Mouse (Mus musculus): ENCODE results near the gene Clic6.

The Clic6 gene

GRCm38 (mm10) chr16:92485436-92485835 lies at the start of gene Clic6:
TSS of gene Clic6 (plus strand) at chr16:92485736.
- no peak for DNase-seq (ENCODE audit: low spot score)

GRCm38 (mm10) chr16:92439775-92440174 lies 45.8 kb upstream of the Clic6 start:
- no peak for DNase-seq (ENCODE audit: low spot score)

DNA sequence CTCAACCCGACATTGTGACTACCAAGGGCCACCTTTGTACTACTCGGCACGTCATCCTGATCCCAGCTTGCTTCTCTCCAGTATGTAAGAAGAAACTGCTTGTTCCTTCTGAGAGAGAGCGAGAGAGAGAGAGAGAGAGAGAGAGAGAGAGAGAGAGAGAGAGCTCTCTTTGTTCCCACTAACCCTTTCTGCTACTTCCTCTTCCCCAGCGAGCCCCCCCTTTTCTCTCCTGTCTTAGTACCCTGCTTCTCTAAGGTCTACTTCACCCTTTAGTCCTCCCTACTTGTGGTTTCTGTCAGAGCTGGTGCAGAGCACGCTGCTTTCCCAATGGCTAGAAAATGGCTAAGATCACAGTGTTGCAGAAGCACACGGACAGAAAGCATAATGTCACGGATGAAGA lies 45.3 kb upstream of the Clic6 start:
- DNase-seq (ENCODE audit: low spot score) = no peak

DNA sequence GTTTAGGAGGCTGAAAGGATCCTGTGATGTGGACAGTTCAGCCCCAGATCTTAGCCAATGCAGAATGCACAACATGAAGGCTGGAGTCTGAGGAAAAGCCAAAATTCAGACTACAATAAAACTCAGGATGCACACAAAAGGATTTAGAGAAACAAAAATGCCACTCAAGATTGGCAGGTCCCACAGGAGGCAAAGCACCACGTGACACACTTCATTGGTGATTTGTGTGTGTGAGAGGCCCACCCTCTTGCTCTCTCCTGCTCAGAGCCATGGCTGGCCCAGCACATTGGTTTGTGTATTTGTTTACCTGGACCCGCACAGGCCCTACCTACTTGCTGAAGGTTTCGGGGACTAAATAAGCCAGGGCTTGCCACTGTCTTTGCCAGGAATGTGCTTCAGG lies 44.3 kb upstream of the Clic6 start:
- no peak for DNase-seq (ENCODE audit: low spot score)

GRCm38 (mm10) chr16:92442150-92442549 lies 43.4 kb upstream of the Clic6 start:
- DNase-seq (ENCODE audit: low spot score) = no peak

DNA sequence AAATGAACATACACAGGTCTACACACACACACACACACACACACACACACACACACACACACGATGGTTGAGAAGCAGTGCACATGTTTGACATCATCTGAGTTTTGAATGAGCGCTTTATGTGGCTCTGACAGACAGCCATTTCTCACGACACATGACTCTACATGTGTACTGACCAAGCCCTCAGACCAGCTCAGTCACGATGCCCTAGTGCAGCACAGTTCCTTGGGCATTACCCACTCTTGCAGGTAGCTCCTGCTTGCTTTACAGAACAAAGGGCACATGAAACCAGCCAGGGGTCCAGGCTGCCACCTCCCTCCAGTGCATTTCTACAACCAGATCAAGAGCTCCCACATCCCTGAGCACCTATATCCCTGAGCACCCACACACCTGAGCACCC lies 42.6 kb upstream of the Clic6 start:
- DNase-seq (ENCODE audit: low spot score) = no peak

DNA sequence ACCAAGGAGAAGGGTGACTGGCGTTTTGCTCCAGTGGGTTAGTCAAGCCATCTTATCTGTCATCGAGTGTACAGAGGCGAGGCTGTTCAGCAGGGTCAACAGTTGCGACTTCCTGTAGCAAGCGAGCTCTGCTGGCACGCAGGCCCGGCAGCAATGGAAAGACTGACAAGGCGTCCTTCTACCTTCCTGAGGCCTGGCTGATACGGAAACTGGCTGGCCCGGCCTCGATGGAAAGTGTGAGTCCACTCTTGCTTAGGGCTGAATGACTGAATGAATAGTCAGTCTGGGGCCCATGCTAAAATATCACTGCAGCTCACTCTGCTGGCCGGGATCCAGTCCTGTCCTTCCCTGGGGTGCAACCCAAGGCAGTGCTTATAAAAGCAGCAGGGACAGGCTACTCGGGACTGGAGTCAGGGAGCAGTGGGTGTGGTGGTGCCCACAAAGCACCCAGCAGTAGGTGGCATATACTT lies 41.9 kb upstream of the Clic6 start:
- DNase-seq (ENCODE audit: low spot score) = no peak

DNA sequence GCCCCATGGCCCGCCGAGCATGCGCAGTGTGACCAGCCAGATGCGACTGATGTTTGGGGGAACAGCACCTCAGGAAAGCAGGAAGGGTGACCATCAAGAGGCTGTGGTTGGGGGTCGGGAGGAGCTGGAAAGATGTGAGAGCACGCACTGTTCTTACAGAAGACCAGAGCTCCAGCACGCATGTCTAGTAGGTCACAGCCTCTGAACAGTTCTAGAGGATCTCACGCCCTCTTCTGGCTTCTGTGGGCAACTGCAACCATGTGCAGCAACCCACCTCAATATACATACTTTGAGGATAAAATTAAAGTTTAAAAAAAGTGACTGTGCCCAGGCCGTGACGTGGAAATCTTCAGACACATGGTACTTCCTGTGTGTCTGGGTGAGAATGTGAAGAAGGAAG lies 40.2 kb upstream of the Clic6 start:
- DNase-seq (ENCODE audit: low spot score) = no peak

GRCm38 (mm10) chr16:92449080-92449479 lies 36.5 kb upstream of the Clic6 start:
- no peak for DNase-seq (ENCODE audit: low spot score)

DNA sequence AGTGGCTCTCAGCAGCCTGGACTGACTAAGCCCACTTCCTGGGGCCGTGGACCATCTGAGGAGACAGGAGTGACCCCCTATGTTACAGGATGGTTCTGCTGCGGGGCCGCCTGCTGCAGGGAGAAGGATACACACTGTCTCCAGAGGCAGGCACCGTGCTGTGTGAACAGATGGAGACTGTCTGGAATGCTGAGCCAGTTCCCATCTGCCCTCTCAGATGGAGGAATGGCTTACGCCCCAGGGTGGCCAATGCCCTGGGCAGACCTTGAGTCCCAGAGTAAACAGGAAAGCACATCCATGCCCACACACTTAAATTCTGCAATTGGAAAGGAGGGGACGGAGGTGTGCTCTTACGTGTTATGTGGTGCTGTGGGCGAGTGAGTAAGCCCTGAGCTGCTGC lies 35.2 kb upstream of the Clic6 start:
- DNase-seq (ENCODE audit: low spot score) = no peak

DNA sequence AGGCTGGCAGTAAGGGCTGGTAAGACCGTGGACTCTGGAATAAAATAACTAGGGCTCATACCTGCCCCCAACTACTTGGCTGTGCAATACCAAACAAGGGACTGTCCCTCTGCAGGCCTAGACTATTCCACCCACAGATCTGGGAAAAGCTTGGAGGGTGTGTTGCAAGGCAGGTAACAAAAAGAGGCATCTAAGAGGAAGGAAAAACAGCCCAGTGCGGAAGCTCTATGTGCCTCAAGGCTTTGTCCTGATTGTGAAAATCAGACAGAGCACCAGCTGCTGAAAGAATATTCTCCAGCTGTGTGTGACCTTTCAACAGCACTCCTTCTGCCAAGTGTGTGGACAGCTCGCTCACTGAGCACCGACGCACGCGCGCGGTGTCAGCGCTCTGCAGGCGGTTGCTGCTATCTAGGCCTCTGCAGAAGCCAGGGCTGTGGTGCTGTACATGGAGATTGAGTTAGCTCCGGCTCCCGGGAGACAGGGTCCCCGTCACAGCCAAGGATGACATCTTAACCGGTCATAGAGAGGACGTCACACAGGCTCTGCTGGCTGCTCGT lies 33.9 kb upstream of the Clic6 start:
- no peak for DNase-seq (ENCODE audit: low spot score)

DNA sequence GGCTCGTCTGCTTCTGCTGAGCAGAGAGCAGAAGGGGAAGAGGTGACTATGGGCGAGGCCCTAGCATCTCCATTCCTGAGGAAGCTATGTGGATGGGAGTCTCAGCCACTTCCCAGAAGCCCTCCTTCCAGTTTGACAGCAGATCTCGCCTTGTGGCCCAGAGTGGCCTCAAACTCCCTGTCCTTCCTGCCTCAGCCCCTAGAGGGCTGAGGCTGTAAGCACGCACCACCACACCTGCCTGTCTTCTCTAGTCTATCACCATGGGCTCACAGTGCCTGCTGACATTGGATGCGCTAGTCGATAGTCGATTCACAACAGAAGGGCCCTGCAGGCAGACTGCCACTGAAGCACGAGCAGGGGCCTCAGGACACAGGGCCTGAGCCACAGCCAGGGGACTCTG lies 32.9 kb upstream of the Clic6 start:
- no peak for DNase-seq (ENCODE audit: low spot score)

DNA sequence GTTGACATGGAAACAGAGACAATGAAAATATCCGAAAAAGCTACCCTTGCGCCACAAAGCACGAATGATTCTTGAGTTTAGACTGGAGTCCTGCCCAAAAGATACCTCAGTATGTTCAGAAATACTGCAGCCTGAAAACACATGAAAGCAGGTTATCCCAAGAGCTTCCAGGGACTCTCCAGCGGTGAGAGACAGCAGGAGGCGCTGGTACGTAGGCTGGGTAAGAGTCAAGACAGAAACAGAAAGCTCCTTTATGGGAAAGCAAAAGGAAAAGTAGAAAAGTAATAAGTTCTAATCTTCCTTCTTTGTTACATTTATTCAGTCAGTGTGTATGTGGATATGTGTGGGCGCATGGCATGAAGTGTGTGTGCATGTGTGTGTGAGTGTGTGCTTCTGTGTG lies 31.5 kb upstream of the Clic6 start:
- DNase-seq (ENCODE audit: low spot score) = no peak

DNA sequence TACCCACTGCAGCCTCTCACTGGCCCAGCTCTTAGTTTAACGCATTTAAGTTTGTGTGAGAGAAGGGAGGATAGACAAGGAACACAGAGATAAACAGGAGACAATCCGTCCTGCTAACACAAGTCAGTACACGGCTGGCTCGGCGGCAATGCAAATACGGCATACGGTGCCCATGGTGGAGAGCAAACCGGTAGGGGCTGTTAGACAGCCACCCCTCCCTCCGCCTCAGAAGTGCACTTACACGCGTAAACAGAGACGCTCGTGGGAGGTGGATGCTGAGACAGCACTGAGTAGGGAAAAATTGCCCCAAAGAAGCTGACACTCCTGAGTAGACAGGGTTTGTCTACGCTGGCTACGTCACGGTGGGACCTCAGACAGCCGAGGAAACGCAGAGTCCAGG lies 31.0 kb upstream of the Clic6 start:
- no peak for DNase-seq (ENCODE audit: low spot score)

DNA sequence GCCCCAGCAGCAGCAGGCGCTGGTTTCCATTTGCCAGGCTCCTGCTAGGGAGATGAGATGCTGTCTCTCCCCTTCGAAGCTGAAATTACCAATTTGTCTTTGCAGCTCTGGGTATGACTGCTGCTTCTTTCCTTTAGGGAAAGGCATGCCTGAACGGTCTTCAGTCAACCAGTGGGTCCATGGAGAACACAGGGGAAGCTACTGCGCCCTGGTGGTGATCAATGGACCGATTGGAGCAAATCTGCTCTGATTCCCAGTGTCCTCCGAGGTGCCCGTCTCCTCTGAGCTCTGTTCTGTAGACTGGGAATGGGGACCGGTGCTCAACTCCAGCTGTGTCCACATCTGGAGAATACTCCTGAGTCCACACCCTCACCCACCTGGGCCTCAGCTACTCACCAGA lies 30.0 kb upstream of the Clic6 start:
- no peak for DNase-seq (ENCODE audit: low spot score)

- no peak for DNase-seq (ENCODE audit: low spot score)
These were observed 29.6 kb upstream of the Clic6 start for GRCm38 (mm10) chr16:92455969-92456368.

- DNase-seq (ENCODE audit: low spot score) = peak; percentile 83
These were observed 27.9 kb upstream of the Clic6 start for GRCm38 (mm10) chr16:92457594-92457993.

DNA sequence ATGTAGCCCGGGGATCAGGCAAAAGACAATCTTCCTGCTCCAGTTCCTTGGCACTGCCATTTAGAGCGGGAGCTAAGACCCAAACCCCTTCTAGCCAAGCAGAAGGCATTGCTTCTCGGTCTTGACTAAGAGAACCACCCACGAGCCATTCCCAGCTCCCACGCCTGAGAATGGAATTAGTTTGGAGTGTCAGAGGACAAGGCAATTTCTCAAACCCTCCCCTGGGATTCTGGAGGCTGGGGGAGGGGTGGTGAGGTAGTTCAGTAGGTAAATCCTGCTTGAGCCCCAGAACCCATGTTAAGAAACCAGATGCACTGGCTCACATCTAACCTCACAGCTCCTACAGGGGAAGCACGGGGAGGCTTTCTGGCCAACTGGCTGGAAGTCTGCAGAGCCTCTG lies 24.1 kb upstream of the Clic6 start:
- DNase-seq (ENCODE audit: low spot score) = no peak

DNA sequence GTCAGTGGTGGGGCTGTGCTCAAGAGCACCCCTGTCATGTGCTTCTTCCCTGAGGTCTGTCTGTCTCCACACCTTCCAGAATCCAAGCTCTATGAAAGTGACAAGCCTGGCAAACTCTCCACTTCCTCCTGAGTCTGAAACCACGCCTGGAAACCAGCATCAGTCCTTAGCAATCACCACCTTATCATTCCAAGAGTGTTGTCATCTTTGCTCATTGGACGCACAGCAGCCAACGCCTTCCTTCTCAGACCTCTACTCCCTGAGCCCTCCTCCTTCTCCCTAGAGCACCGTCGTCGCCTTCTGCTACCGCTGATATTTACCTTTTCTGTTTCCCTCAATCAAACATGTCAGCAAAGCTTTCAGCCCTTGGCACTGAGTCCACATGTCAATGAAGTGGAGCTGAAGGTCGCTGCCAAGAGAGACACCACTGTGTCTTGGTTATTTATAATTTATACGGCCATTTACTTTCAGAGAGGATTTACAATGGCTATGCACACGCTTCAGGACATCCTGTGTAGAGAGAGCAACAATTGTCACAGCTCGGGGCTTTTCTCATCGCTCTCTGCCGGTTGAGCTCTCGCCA lies 21.1 kb upstream of the Clic6 start:
- no peak for DNase-seq (ENCODE audit: low spot score)

- no peak for DNase-seq (ENCODE audit: low spot score)
These were observed 20.3 kb upstream of the Clic6 start for GRCm38 (mm10) chr16:92465226-92465625.

- DNase-seq (ENCODE audit: low spot score) = peak; percentile 94
These were observed 19.7 kb upstream of the Clic6 start for GRCm38 (mm10) chr16:92465642-92466526.

DNA sequence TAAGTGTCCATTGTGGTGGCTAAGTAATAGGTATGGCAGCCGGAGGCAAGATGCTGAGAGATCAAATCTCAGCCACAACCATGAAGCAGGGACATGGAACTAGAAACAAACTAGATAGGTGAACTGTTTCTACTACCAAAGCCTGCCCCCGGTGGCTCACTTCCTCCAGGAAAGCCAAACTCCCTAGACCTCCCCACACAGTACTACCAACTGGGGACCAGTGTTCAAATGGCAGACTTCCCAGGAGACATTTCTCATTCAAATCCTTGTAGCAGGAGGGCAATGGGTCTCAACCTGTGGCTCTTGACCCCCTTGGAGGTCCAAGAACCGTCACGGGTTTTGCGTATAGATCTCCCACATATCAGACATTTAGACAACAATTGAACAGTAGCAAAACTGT lies 18.5 kb upstream of the Clic6 start:
- no peak for DNase-seq (ENCODE audit: low spot score)

DNA sequence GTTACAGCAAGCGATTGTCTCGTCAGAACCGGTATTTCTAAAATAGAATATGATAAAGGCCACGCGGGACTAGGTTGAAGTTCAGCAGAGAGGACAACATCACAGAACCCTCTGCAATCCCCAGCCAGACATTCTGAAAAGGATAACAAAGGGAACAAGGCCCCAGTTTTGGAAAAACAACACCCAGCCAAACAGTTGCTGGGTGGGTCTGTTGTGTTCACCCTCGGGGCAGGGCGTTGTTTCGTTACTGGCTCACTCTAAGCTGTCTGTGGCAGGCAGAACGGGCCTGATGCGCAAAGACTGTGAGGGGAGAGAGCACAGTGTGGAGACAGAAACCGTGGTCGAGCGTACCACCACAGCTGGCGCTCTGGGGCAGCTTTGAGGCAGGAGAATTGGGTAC lies 17.1 kb upstream of the Clic6 start:
- no peak for DNase-seq (ENCODE audit: low spot score)
